Mouse (Mus musculus): ENCODE measurements at regions not wholly inside any gene's neighbourhood (a gene's known extent, or its start where the extent isn't known, plus 50 kb on each side); places are given as distances from the start of the nearest gene placed in this dataset.

DNA sequence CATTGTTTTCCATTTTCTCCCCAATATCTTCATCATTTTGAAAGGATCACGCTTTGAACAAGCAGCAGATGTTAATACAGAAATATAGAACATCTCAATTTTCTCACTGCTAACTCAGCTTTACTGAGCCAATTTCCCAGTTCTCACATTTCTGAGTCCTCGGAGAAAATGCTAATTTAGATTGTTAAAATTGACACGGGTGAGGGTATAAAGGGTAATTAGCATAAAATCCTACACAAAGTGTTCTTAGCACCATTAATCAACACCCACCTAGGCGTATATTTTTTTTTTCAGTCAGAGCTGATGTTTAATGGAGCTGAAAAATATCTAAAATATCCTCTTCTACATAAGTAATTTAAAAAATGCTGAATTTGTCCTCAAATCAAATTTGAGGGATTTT is 519.8 kb upstream of the Celf2 start:
- TF ChIP-seq CTCF (IDR thresholded peaks at IDR 0.05; ENCODE audit: borderline replicate concordance, insufficient read depth, low read depth, low read length) = no peak
- TF ChIP-seq POLR2A (IDR thresholded peaks at IDR 0.05; ENCODE audit: borderline replicate concordance, insufficient read depth, low read length) = no peak
